Mouse (Mus musculus) lung, postnatal 25 days (tissue): Measurements from ENCODE around the gene Ifi27l2a.
A peak's percentile ranks its signal among the peaks of the same experiment; 100 is the strongest.

Experiments
- DNase-seq: peaks from one replicate; pipeline ENCODE4 v3.0.0; 2022; ENCODE audit warnings: low spot score

Gene Ifi27l2a

GRCm38 (mm10) chr12:103425729-103426470, 17.6 kb downstream of the Ifi27l2a start, which contains the start of gene Ddx24:
TSS of gene Ddx24 (minus strand) at chr12:103425830.
- peak; percentile 99 for DNase-seq

GRCm38 (mm10) chr12:103425016-103425728, 18.3 kb downstream of the Ifi27l2a start:
- DNase-seq = no peak

GRCm38 (mm10) chr12:103408144-103408543, 35.3 kb downstream of the Ifi27l2a start:
- no peak for DNase-seq

GRCm38 (mm10) chr12:103407720-103408119, 35.8 kb downstream of the Ifi27l2a start, which contains the start of gene 9330161L09Rik:
TSS of gene 9330161L09Rik (minus strand) at chr12:103407820.
- DNase-seq = no peak

GRCm38 (mm10) chr12:103404131-103404530, 39.3 kb downstream of the Ifi27l2a start:
- no peak for DNase-seq

- peak; percentile 47 for DNase-seq
Observed at GRCm38 (mm10) chr12:103396751-103397150, 46.7 kb downstream of the Ifi27l2a start.

- no peak for DNase-seq
Observed at GRCm38 (mm10) chr12:103395486-103396275, 47.8 kb downstream of the Ifi27l2a start.

- DNase-seq = no peak
Observed at GRCm38 (mm10) chr12:103393528-103393927, 50.0 kb downstream of the Ifi27l2a start.
